Mouse (Mus musculus) lung, embryonic 16.5 days (tissue): ENCODE results near the gene Bbs9. TPM values are rescaled to one million over a fixed set of nuclear protein-coding genes. Genes with fewer than 3 reads are reported as not detected.
A peak's percentile ranks its signal among the peaks of the same experiment; 100 is the strongest.

Source experiments
- ATAC-seq: fragments of 200-750 bp; cut with Nextera tagmentation; 2 replicates; pipeline ENCODE4 v1.8.0; 2017; ENCODE audit warnings: low read depth, mild to moderate bottlenecking, moderate library complexity
- H3K27ac ChIP-seq: fragments of 300-500 bp; sonication (generic); 2 replicates; pipeline ENCODE4 v1.5.1; 2014; ENCODE audit warnings: mild to moderate bottlenecking, control low read depth, low read length
- H3K27me3 ChIP-seq: fragments of 300-500 bp; sonication (generic); 2 replicates; pipeline ENCODE4 v1.6.1; 2014; ENCODE audit warnings: low read depth, low read length, mixed read lengths; ENCODE audit not compliant: control insufficient read depth, insufficient read depth
- H3K36me3 ChIP-seq: fragments of 300-500 bp; sonication (generic); 2 replicates; pipeline ENCODE4 v1.6.1; 2014; ENCODE audit warnings: low read length; ENCODE audit not compliant: control insufficient read depth, insufficient read depth
- H3K4me1 ChIP-seq: fragments of 300-500 bp; sonication (generic); replicated peaks from 2 replicates; pipeline ENCODE4 v1.6.1; 2014; ENCODE audit warnings: low read length, mixed read lengths; ENCODE audit not compliant: control insufficient read depth, insufficient read depth
- H3K4me2 ChIP-seq: fragments of 300-500 bp; sonication (generic); 2 replicates; pipeline ENCODE4 v1.6.1; 2014; ENCODE audit warnings: low read depth, low read length, control low read depth
- H3K4me3 ChIP-seq: fragments of 300-500 bp; sonication (generic); 2 replicates; pipeline ENCODE4 v1.5.1; 2014; ENCODE audit warnings: mild to moderate bottlenecking, low read length, control low read depth
- H3K9ac ChIP-seq: fragments of 300-500 bp; sonication (generic); 2 replicates; pipeline ENCODE4 v1.6.1; 2014; ENCODE audit warnings: low read length, control low read depth
- H3K9me3 ChIP-seq: fragments of 300-500 bp; sonication (generic); 2 replicates; pipeline ENCODE4 v1.6.1; 2016; ENCODE audit warnings: low read length; ENCODE audit not compliant: control insufficient read depth
- WGBS: fragments of 180-500 bp; shearing (Covaris S2); extraction: QIAGEN DNeasy Blood & Tissue Kit; methylation state at CpG from one replicate; pipeline ENCODE4 v1.1.7; 2014; 5-methylcytosine and 5-hydroxymethylcytosine counted together
- polyA plus RNA-seq: library from polyadenylated mRNA; unstranded; fragments of >200 nt; fragmentation: Nextera tagmentation; extraction: Ambion mirVana; gene quantifications from 2 replicates; pipeline ENCODE4 v1.2.1, GENCODE M21; 2015

Bbs9 gene
- polyA plus RNA-seq, 1 experiment from 2014 or later, result 16.0 TPM

- Histone ChIP-seq H3K9ac (no peak overlapping the region), H3K4me1 (no peaks in the 10 kb centered on the region; the same call in 1 of the 2 replicates), H3K36me3 (no peaks in the 10 kb centered on the region), H3K4me2 (no peak overlapping the region), H3K4me3 (no peak overlapping the region), H3K9me3 (no peaks in the 10 kb centered on the region), H3K27ac (no peak overlapping the region), H3K27me3 (no peaks in the 10 kb centered on the region)
- WGBS, result 58% methylated on average over 1 of the region's 1 CpGs
- ATAC-seq, result peak; percentile 37; the same call in 1 of the 2 replicates
Observed at GRCm38 (mm10) chr9:22680484-22680883, 205.0 kb downstream of the Bbs9 start.

GRCm38 (mm10) chr9:22683786-22684185 lies 208.3 kb downstream of the Bbs9 start:
- no peak overlapping the region for H3K4me3 ChIP-seq
- no peak for ATAC-seq
- WGBS, result 42% methylated on average over 3 of the region's 3 CpGs
- H3K36me3 ChIP-seq, result no peaks in the 10 kb centered on the region
- H3K9me3 ChIP-seq, result no peaks in the 10 kb centered on the region
- no peak overlapping the region for H3K9ac ChIP-seq
- no peak overlapping the region for H3K4me2 ChIP-seq
- H3K27ac ChIP-seq, result no peak overlapping the region
- no peaks in the 10 kb centered on the region for H3K27me3 ChIP-seq
- H3K4me1 ChIP-seq, result peaks cover 2% of the 10 kb centered on the region; the same call in 1 of the 2 replicates

GRCm38 (mm10) chr9:22686765-22687472 lies 211.4 kb downstream of the Bbs9 start:
- no peak overlapping the region for H3K9ac ChIP-seq
- H3K4me1 ChIP-seq, result peaks cover 2% of the 10 kb centered on the region; the same call in 1 of the 2 replicates
- ATAC-seq, result peak; percentile 75
- no peaks in the 10 kb centered on the region for H3K9me3 ChIP-seq
- no peak overlapping the region for H3K4me3 ChIP-seq
- WGBS, result 58% methylated on average over 6 of the region's 6 CpGs
- H3K27ac ChIP-seq, result peak overlapping the region; percentile 66
- no peaks in the 10 kb centered on the region for H3K36me3 ChIP-seq
- no peaks in the 10 kb centered on the region for H3K27me3 ChIP-seq
- peak overlapping the region; percentile 16; the same call in 1 of the 2 replicates for H3K4me2 ChIP-seq

DNA sequence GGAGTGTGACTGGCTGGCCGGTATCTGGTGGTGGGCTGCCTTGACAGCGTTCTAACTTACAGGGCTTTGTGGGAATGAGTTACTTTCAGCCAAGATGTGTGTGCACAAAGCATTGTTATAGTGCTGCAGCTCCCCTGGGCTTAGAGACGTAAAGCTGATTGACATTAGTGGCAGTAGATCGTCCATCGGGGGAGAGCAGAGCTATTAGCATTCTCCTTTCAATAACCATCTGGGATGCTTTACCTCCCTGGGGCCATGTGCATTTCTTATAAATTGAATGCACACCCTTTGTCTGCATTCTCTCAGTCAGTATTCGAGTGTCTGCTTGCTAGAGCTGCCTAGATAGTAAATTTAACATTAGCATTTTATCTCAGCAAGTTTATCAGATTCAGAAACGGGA lies 214.7 kb downstream of the Bbs9 start:
- H3K4me3 ChIP-seq, result no peak overlapping the region
- no peak for ATAC-seq
- H3K27ac ChIP-seq, result no peak overlapping the region
- no peaks in the 10 kb centered on the region for H3K27me3 ChIP-seq
- H3K36me3 ChIP-seq, result no peaks in the 10 kb centered on the region
- no peaks in the 10 kb centered on the region for H3K9me3 ChIP-seq
- WGBS, result 77% methylated on average over 7 of the region's 7 CpGs
- H3K4me1 ChIP-seq, result peaks cover 2% of the 10 kb centered on the region; the same call in 1 of the 2 replicates
- no peak overlapping the region for H3K4me2 ChIP-seq
- no peak overlapping the region for H3K9ac ChIP-seq

- H3K4me3 ChIP-seq, result no peak overlapping the region
- no peaks in the 10 kb centered on the region for H3K36me3 ChIP-seq
- no peak overlapping the region for H3K9ac ChIP-seq
- H3K27ac ChIP-seq, result no peak overlapping the region
- ATAC-seq, result no peak
- H3K4me1 ChIP-seq, result no peaks in the 10 kb centered on the region
- H3K27me3 ChIP-seq, result no peaks in the 10 kb centered on the region
- WGBS, result 87% methylated on average over 4 of the region's 4 CpGs
- peaks cover 3% of the 10 kb centered on the region; the same call in 1 of the 2 replicates for H3K9me3 ChIP-seq
- H3K4me2 ChIP-seq, result no peak overlapping the region
Observed at GRCm38 (mm10) chr9:22695392-22695791, 219.9 kb downstream of the Bbs9 start.

DNA sequence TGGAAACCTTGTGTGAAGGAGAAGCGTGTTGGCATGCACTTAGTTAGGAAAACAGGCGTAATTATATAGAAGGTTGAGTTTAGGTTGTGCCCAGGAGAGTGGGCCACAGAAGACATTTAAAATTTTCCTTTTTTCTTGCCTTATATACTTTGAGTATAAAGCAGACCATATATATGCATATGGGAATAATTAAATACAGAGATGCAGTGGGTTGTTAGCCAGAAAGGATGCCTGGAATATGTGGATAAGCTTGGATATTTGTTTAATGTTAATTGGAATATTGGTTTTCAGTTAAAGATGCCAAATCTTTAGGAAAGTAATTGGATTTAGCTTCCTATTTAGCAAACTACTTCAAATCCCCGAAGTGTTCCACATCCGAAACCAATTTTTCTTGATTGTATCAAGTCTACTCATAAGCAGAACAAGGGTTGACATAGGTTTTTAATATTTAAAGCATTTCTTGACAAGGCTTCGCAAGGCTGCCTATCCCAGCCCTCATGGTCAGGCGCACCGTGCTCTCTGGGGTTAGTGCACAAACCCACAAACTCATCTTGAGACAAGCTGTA lies 221.4 kb downstream of the Bbs9 start:
- Histone ChIP-seq H3K9me3 (peaks cover 3% of the 10 kb centered on the region; the same call in 1 of the 2 replicates), H3K27me3 (no peaks in the 10 kb centered on the region), H3K36me3 (no peaks in the 10 kb centered on the region), H3K4me1 (no peaks in the 10 kb centered on the region), H3K4me2 (no peak overlapping the region), H3K9ac (no peak overlapping the region), H3K4me3 (no peak overlapping the region), H3K27ac (no peak overlapping the region)
- ATAC-seq, result no peak
- WGBS, result 91% methylated on average over 7 of the region's 7 CpGs

GRCm38 (mm10) chr9:22697811-22698210 lies 222.3 kb downstream of the Bbs9 start:
- Histone ChIP-seq H3K4me2 (no peak overlapping the region), H3K9me3 (peaks cover 3% of the 10 kb centered on the region; the same call in 1 of the 2 replicates), H3K27me3 (no peaks in the 10 kb centered on the region), H3K36me3 (no peaks in the 10 kb centered on the region), H3K27ac (no peak overlapping the region), H3K4me3 (no peak overlapping the region), H3K9ac (no peak overlapping the region), H3K4me1 (no peaks in the 10 kb centered on the region)
- WGBS, result 61% methylated on average over 4 of the region's 4 CpGs
- ATAC-seq, result no peak

GRCm38 (mm10) chr9:22698501-22698900 lies 223.0 kb downstream of the Bbs9 start:
- 20% methylated on average over 1 of the region's 1 CpGs for WGBS
- Histone ChIP-seq H3K4me1 (no peaks in the 10 kb centered on the region), H3K27me3 (no peaks in the 10 kb centered on the region), H3K4me3 (no peak overlapping the region), H3K4me2 (no peak overlapping the region), H3K9ac (no peak overlapping the region), H3K27ac (no peak overlapping the region), H3K9me3 (peaks cover 6% of the 10 kb centered on the region; the same call in 1 of the 2 replicates), H3K36me3 (no peaks in the 10 kb centered on the region)
- no peak for ATAC-seq

- H3K4me3 ChIP-seq, result no peak overlapping the region
- H3K9me3 ChIP-seq, result peaks cover 10% of the 10 kb centered on the region; the same call in 1 of the 2 replicates
- H3K9ac ChIP-seq, result no peak overlapping the region
- no peaks in the 10 kb centered on the region for H3K27me3 ChIP-seq
- 90% methylated on average over 1 of the region's 1 CpGs for WGBS
- no peak overlapping the region for H3K27ac ChIP-seq
- H3K4me1 ChIP-seq, result no peaks in the 10 kb centered on the region
- H3K36me3 ChIP-seq, result no peaks in the 10 kb centered on the region
- H3K4me2 ChIP-seq, result no peak overlapping the region
- ATAC-seq, result no peak
Observed at GRCm38 (mm10) chr9:22702065-22702611, 226.6 kb downstream of the Bbs9 start.
